Mouse (Mus musculus) brain, embryonic 18.5 days (tissue): ENCODE measurements at regions not wholly inside any gene's neighbourhood (a gene's known extent, or its start where the extent isn't known, plus 50 kb on each side); places are given as distances from the start of the nearest gene placed in this dataset.
"Not testable (repeated sequence)": the region's sequence is repeated elsewhere in the genome, so short reads cannot be mapped to it uniquely, and the experiment has no call there.

Experiments used
- DNase-seq: peaks from one replicate; pipeline ENCODE4 v3.0.0-alpha.2; 2012; ENCODE audit warnings: low read depth, low spot score

- DNase-seq, result no peak
Measured at GRCm38 (mm10) chr15:96827931-96828330, 128.4 kb upstream of the Slc38a2 start.

GRCm38 (mm10) chr15:96818435-96818834 lies 118.9 kb upstream of the Slc38a2 start:
- no peak for DNase-seq

GRCm38 (mm10) chr15:96817626-96818025 lies 118.1 kb upstream of the Slc38a2 start:
- DNase-seq, result no peak

- DNase-seq, result no peak
Measured at GRCm38 (mm10) chr15:96816997-96817570, 117.6 kb upstream of the Slc38a2 start.

DNA sequence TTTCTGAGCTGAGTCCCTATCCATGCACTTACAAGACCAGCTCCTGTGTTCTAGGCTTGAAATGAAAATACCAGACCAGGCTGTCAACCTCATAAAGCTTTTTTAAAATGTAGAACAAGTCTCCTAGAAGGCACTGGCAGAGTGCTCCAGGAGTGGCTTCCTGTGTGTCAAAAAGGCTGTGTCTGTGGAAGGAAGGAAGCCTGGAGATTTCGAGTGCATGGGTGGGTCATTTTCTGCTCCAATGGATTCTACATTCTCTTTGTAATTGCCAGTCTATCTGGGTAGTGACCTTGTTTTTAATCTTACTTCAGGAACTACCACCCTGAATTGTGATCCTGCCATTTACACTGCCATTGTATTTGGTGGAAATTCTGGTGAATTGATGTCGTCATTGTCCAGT lies 113.9 kb upstream of the Slc38a2 start:
- DNase-seq, result no peak

DNA sequence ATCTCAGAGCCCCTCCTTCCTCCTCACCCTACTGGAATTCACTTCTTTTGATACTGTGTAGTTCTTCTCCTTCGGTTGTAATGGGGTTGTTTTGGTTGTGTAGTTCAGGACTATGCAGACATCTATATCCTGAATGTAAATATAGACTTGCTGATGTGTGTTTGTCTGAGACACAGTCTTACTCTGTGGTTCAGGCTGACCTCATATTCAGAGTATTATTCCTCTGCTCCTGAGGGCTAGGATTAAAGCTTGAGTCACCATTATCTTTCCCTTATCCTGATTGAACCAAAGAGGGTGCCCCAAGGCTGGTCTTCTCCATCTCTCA lies 103.2 kb upstream of the Slc38a2 start:
- DNase-seq, result no peak

DNA sequence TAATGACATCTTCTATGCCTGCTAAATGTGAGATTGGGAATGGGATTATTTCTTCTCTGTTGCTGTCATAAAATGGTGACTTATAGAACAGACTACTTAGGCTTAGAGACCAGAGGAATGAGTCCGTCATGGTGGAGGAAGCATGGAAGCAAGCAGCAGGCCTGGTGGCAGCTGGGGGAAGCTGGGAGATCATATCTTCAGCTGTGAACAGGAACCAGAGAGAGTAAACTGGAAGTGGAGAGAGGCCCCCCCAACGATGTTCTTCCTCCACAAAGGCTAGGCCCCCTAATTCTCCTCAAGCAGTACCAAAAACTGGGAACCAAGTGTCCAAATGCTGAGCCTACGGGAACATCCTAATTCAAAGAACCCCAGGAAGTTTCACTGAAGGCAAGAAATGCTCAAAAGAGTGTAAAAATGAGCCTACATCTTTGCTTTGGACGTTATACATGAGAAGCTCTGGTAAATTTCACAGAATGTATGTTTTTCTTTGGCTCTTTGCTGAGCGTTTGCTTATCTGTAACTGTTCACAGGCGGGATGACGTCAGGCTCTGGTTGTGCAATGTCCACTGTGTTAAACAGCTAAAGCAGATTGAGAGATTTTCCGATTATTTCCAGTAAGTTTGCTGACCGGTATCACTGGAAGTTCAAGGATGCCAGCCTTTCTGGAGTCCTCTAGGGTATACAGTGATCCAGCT lies 102.7 kb upstream of the Slc38a2 start:
- DNase-seq, result no peak

- DNase-seq, result no peak
Measured at GRCm38 (mm10) chr15:96799228-96799627, 99.7 kb upstream of the Slc38a2 start.

DNA sequence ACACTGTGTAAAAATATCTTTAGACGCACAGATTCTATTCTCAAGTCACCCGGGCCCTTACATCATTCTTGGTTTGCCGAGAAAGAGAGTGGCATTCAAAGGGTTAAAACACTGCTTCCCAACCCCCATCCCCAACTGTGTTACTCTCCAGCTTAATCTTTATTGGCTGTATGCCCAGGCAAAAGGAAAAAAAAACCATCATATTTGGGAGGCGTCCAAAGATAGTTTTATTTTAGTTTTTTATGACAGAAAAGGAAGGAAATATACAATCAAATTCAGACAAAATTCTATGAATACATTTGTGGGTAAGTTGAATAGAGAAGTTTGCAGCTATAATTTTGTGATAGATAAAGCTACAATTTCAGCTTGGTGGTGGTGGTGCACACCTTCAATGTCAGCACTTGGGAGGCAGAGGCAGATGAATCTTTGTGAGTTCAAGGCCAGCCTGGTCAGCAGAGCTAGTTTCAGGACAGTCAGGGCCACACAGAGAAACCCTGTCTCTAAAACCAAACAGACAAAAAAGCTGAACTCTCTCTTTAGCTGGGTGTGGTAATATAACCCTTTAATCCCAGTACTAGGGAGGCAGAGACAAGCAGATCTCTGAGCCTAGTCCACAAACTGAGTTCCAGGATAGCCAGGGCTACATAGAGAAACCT lies 98.2 kb upstream of the Slc38a2 start:
- peak; percentile 37 for DNase-seq

DNA sequence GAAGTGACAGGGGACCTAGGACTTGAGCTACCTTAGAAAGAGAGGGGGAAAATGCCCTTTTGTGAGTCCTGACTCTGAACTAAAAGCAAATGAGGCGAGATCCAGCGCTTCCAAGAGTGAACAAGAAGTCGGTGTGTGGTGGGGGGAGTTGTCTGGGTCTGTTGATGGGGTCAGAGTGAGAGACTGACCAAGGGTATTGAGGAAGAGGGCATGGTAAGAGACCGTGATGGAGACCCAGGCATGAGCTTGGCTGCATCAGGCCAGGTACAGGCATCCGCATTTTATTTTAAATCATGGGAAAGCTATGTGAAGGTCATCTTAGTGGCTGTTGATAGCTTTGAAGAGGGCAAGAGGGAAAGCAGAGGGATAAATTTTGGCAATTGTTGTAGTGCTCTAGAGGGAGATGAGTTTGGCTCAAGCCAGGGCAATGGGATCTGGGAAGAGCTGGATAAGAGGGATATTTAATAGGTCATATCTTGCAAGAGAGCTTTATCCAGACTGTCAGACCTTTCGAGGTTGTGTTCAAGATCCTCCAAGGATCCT lies 94.7 kb upstream of the Slc38a2 start:
- DNase-seq, result no peak

GRCm38 (mm10) chr15:96793251-96793650 lies 93.7 kb upstream of the Slc38a2 start:
- DNase-seq, result no peak

GRCm38 (mm10) chr15:96791306-96791705 lies 91.8 kb upstream of the Slc38a2 start:
- no peak for DNase-seq

GRCm38 (mm10) chr15:96787921-96788320 lies 88.4 kb upstream of the Slc38a2 start:
- not testable (repeated sequence) for DNase-seq

DNA sequence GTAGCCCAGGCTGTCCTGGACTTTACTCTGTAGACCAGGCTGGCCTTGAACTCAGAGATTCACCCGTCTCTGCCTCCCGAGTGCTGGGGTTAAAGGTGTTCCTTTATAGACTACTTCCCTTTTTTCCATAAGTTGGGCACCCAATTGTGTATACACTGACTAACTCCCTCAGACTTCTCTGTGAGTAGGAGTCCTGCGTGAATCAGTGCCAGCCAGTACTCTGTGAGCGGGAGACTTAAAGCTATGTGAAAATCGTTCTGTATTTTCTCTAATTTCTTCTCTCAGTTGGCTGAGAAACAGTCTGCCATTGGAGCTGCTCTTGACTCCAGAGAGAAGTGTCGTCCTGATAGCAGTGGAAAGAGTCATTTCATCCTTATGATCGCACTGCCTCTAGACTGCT lies 85.0 kb upstream of the Slc38a2 start:
- DNase-seq, result no peak

- no peak for DNase-seq
Measured at GRCm38 (mm10) chr15:96781560-96781959, 82.0 kb upstream of the Slc38a2 start.

GRCm38 (mm10) chr15:96780606-96781005 lies 81.1 kb upstream of the Slc38a2 start:
- DNase-seq, result no peak

DNA sequence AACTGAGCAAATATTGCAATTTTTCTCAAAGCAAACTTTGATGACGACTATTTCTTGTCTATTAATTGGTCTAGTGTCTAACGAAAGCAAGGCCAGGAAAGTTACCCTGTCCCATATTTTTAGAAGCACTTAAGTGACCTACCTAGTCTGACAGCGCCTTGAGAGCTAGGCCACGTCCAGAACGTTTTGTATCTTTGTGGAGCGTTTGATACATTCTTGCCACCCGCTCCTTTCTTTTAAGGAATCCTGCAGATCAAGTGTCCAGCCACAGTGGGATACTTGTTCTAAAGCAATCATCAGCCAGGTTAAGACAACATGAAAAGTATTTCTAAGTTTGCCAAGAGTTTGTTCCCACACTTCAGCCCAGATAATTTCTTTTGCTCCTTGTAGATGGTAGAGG lies 79.8 kb upstream of the Slc38a2 start:
- no peak for DNase-seq

DNA sequence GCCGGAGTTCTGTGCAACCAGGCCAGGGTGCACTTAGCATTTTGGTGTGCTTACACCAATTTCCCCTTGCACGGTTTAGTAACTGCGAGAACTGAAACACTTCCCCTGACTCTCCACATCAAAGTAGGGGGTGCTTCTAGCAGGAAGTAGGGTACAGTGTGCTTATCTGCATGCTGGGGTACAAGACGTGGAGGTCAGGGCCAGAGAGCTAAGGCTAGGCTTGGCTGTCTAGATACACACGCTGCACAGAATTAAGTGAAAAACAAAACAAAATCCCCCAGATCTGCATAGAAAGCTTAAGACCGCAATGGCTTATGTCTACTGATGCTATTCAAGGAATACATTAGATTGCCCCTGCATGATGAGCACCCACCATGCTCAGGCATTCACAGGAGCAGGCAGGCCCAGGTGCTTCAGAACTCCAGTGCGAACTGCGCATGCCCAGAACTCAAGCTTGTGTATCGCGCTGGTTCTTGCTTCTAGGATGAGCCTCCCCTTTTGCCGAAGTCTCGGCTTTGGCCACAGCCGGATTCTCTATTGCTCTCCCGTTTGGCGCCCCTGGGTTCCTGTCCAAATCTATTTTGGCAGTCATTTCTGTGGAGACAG lies 78.9 kb upstream of the Slc38a2 start:
- no peak for DNase-seq

DNA sequence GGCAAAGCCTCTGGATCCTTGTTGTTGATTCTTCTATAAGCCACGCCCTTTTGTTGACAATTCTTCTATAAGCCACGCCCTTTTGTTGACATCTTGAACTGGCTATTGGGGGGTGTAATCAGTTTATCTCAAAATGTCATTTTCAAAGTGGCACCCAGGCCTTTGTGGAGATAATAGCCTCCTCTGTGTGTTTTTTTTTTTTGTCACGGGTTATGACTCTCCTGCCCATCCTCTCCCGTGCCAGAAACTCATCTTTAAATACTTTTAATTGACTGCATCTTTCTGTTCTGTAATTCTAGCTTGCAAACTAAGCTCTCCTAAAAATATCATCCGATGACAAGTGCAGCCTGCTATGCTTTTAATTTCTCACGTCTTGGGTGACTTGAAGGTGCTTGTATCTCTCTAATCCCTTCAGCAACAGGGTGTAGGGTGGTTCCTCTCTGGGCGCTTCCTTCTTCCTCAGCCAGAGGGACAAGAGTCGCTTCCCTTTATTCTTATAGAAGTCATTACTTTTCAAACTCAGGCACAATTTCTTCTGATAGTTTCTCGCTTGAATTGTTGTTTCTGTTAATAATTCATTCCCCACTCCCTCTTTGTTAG lies 77.0 kb upstream of the Slc38a2 start:
- DNase-seq, result no peak

- DNase-seq, result no peak
Measured at GRCm38 (mm10) chr15:96775129-96775528, 75.6 kb upstream of the Slc38a2 start.

DNA sequence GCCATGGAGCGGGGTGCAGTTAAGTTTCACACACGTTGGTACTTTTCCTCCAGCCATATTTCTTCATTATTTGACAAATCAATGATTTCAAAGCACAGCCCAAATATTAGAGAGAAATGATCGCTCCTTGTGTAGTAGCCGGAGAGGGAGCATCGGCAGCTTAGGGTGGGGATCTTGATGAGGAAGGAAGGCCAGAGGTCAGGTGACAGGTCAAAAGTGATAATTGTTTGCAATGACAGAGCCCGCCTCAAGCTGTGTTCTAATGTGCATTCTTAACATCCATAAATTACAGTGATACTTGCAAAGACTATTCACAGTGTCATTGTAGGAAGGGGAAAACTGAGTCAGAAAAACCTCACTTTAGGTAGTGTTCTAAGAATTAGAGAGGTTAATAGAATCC lies 75.1 kb upstream of the Slc38a2 start:
- no peak for DNase-seq

DNA sequence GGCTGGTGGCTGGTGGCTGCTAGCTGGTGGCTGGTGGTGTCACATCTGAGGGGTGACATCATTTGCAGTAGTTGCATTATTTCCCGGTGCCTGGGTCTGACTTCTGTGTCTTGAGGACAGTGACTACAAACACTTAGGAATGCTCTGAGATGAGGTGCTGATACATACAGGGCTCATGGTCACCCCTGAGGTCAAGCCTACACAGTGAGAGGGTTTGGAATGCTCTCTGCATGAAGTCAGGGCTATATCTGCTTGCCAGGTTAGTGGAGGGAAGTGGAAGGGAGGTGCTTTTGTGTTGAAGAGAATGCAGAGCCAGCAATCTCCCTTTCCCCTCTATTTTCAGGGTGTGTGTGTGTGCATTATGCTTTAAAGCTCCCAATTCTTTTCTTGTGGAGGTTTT lies 74.1 kb upstream of the Slc38a2 start:
- no peak for DNase-seq
